Mouse (Mus musculus): ENCODE measurements around the gene Ddi1. TPM values are rescaled to one million over a fixed set of nuclear protein-coding genes. Genes with fewer than 3 reads are reported as not detected.

Gene Ddi1
- total RNA-seq, 1 experiment = not detected

GRCm38 (mm10) chr9:6217505-6217904 lies 52.1 kb downstream of the Ddi1 start:
- no peak overlapping the region for H3K27ac ChIP-seq (ENCODE audit: insufficient read depth, low read depth, low read length, poor library complexity, severe bottlenecking)
- TF ChIP-seq HCFC1 (IDR thresholded peaks at IDR 0.05; ENCODE audit: borderline replicate concordance, insufficient read depth, low read length) (no peak), ZNF384 (IDR thresholded peaks at IDR 0.05; ENCODE audit: low read depth, low read length) (no peak), CHD2 (IDR thresholded peaks at IDR 0.05; ENCODE audit: low read depth, low read length) (no peak), ZC3H11A (IDR thresholded peaks at IDR 0.05; ENCODE audit: borderline replicate concordance, low read depth, low read length) (no peak), MAFK (IDR thresholded peaks at IDR 0.05; ENCODE audit: insufficient read depth, low read depth, low read length) (no peak)
- no peaks in the 10 kb centered on the region for H3K9me3 ChIP-seq (ENCODE audit: control insufficient read depth, insufficient read depth, low read depth, low read length)
- H3K9ac ChIP-seq (ENCODE audit: insufficient read depth, low read depth, low read length, poor library complexity, severe bottlenecking) = no peak overlapping the region
- no peak for DNase-seq (ENCODE audit: low read depth, low spot score)
- H3K4me3 ChIP-seq (ENCODE audit: insufficient read depth in 1 of 2, low read depth in 1 of 2, low read length in 2 of 2, poor library complexity in 1 of 2, severe bottlenecking in 1 of 2) = no peak overlapping the region
- in situ Hi-C loops (cut with MboI; ENCODE audit: low sequenced_read_pairs in 2 of 2, unreplicated experiment in 2 of 2) = no loop called here
- H3K4me1 ChIP-seq (ENCODE audit: control insufficient read depth in 2 of 2, insufficient read depth in 2 of 2, low read length in 2 of 2, poor library complexity in 1 of 2) = no peaks in the 10 kb centered on the region
- no peaks in the 10 kb centered on the region for H3K36me3 ChIP-seq (ENCODE audit: control insufficient read depth, insufficient read depth, low read length, poor library complexity, severe bottlenecking)

- Histone ChIP-seq H3K27ac (ENCODE audit: insufficient read depth, low read depth, low read length, poor library complexity, severe bottlenecking) (no peak overlapping the region), H3K4me1 (ENCODE audit: control insufficient read depth in 2 of 2, insufficient read depth in 2 of 2, low read length in 2 of 2, poor library complexity in 1 of 2) (no peaks in the 10 kb centered on the region), H3K9me3 (ENCODE audit: control insufficient read depth, insufficient read depth, low read depth, low read length) (no peaks in the 10 kb centered on the region), H3K4me3 (ENCODE audit: insufficient read depth in 1 of 2, low read depth in 1 of 2, low read length in 2 of 2, poor library complexity in 1 of 2, severe bottlenecking in 1 of 2) (no peak overlapping the region), H3K36me3 (ENCODE audit: control insufficient read depth, insufficient read depth, low read length, poor library complexity, severe bottlenecking) (no peaks in the 10 kb centered on the region), H3K9ac (ENCODE audit: insufficient read depth, low read depth, low read length, poor library complexity, severe bottlenecking) (no peak overlapping the region)
- DNase-seq (ENCODE audit: low read depth, low spot score) = no peak
- TF ChIP-seq ZNF384 (IDR thresholded peaks at IDR 0.05; ENCODE audit: low read depth, low read length) (no peak), ZC3H11A (IDR thresholded peaks at IDR 0.05; ENCODE audit: borderline replicate concordance, low read depth, low read length) (no peak), MAFK (IDR thresholded peaks at IDR 0.05; ENCODE audit: insufficient read depth, low read depth, low read length) (no peak), CHD2 (IDR thresholded peaks at IDR 0.05; ENCODE audit: low read depth, low read length) (no peak), HCFC1 (IDR thresholded peaks at IDR 0.05; ENCODE audit: borderline replicate concordance, insufficient read depth, low read length) (no peak)
- in situ Hi-C loops (cut with MboI; ENCODE audit: low sequenced_read_pairs in 2 of 2, unreplicated experiment in 2 of 2) = no loop called here
These were observed 56.8 kb downstream of the Ddi1 start for GRCm38 (mm10) chr9:6212862-6213261.

Other genes starting within 250 kb of the Ddi1 start
- gene Pdgfd, start 101.3 kb downstream of the Ddi1 start, total RNA-seq (2012; rRNA removed) = 0.76 and 0.79 TPM in 2 replicates

All from ES-E14 (cell line).